Mouse (Mus musculus) liver, adult 2 months (tissue): ENCODE measurements at regions not wholly inside any gene's neighbourhood (a gene's known extent, or its start where the extent isn't known, plus 50 kb on each side); places are given as distances from the start of the nearest gene placed in this dataset.
A peak's percentile ranks its signal among the peaks of the same experiment; 100 is the strongest.

Experiments used
- DNase-seq: peaks from one replicate; pipeline ENCODE4 v3.0.0-alpha.2; 2011; ENCODE audit warnings: low read depth, low spot score; ENCODE audit errors: extremely low read depth
- H3K27ac ChIP-seq: fragments of 200-500 bp; replicated peaks from 2 replicates; pipeline ENCODE4 v1.5.1; 2012; ENCODE audit warnings: low read depth, mild to moderate bottlenecking, control low read depth, inconsistent platforms, low read length; ENCODE audit not compliant: insufficient read depth
- H3K27me3 ChIP-seq: fragments of 200-500 bp; 2 replicates; pipeline ENCODE4 v1.6.1; 2012; ENCODE audit warnings: mild to moderate bottlenecking, moderate library complexity, low read length, inconsistent platforms; ENCODE audit not compliant: control insufficient read depth, insufficient read depth
- H3K36me3 ChIP-seq: fragments of 200-500 bp; 2 replicates; pipeline ENCODE4 v1.6.1; 2012; ENCODE audit warnings: low read length, inconsistent platforms; ENCODE audit not compliant: control insufficient read depth, insufficient read depth
- H3K4me1 ChIP-seq: fragments of 200-500 bp; 2 replicates; pipeline ENCODE4 v1.6.1; 2011; ENCODE audit warnings: low read length; ENCODE audit not compliant: control insufficient read depth, insufficient read depth
- H3K4me3 ChIP-seq: fragments of 200-500 bp; 2 replicates; pipeline ENCODE4 v1.5.1; 2011; ENCODE audit warnings: low read depth, mild to moderate bottlenecking, control low read depth, low read length, moderate library complexity; ENCODE audit not compliant: insufficient read depth
- H3K79me2 ChIP-seq: fragments of 200-500 bp; 2 replicates; pipeline ENCODE4 v1.6.1; 2012; ENCODE audit warnings: inconsistent platforms, mild to moderate bottlenecking, low read length, moderate library complexity; ENCODE audit not compliant: control insufficient read depth, insufficient read depth
- H3K9ac ChIP-seq: fragments of 200-500 bp; 2 replicates; pipeline ENCODE4 v1.6.1; 2012; ENCODE audit warnings: low read depth, mild to moderate bottlenecking, control low read depth, inconsistent platforms, low read length
- CTCF ChIP-seq: fragments of 200-500 bp; IDR thresholded peaks from 2 replicates; pipeline ENCODE4 v1.5.1; 2011; ENCODE audit warnings: low read depth, low read length, control low read depth
- POLR2A ChIP-seq: fragments of 200-500 bp; IDR thresholded peaks from 2 replicates; pipeline ENCODE4 v1.6.1; 2011; ENCODE audit warnings: low read length, control low read depth; ENCODE audit not compliant: insufficient read depth; ENCODE audit errors: extremely low read depth
- WGBS: fragments of 180-500 bp; shearing (Covaris S2); methylation state at CpG from one replicate; pipeline ENCODE4 v1.1.7; 2018; 5-methylcytosine and 5-hydroxymethylcytosine counted together

- Histone ChIP-seq H3K27me3 (no peaks in the 10 kb centered on the region), H3K4me1 (no peaks in the 10 kb centered on the region), H3K79me2 (no peaks in the 10 kb centered on the region), H3K9ac (no peak overlapping the region), H3K36me3 (no peaks in the 10 kb centered on the region), H3K4me3 (no peak overlapping the region), H3K27ac (no peak overlapping the region)
- DNase-seq, result no peak
- WGBS, result 83% methylated on average over 3 of the region's 3 CpGs
- no peak for TF ChIP-seq CTCF
These were observed 273.9 kb downstream of the Wdr11 start for GRCm38 (mm10) chr7:129865536-129865935.

GRCm38 (mm10) chr7:129872208-129872790 is 280.6 kb downstream of the Wdr11 start:
- Histone ChIP-seq H3K79me2 (no peaks in the 10 kb centered on the region), H3K4me3 (no peak overlapping the region), H3K27ac (no peak overlapping the region), H3K9ac (no peak overlapping the region), H3K36me3 (no peaks in the 10 kb centered on the region), H3K4me1 (no peaks in the 10 kb centered on the region), H3K27me3 (no peaks in the 10 kb centered on the region)
- TF ChIP-seq CTCF (no peak), POLR2A (no peak)
- 91% methylated on average over 11 of the region's 11 CpGs for WGBS
- DNase-seq, result no peak

GRCm38 (mm10) chr7:129876202-129876851 is 284.7 kb downstream of the Wdr11 start:
- no peak overlapping the region for H3K27ac ChIP-seq
- no peaks in the 10 kb centered on the region for H3K27me3 ChIP-seq
- peak; percentile 13 for DNase-seq
- WGBS, result 46% methylated on average over 7 of the region's 7 CpGs
- H3K36me3 ChIP-seq, result no peaks in the 10 kb centered on the region
- H3K9ac ChIP-seq, result no peak overlapping the region
- H3K4me3 ChIP-seq, result no peak overlapping the region
- TF ChIP-seq POLR2A (no peak), CTCF (no peak)
- H3K79me2 ChIP-seq, result no peaks in the 10 kb centered on the region
- H3K4me1 ChIP-seq, result no peaks in the 10 kb centered on the region

- Histone ChIP-seq H3K79me2 (no peaks in the 10 kb centered on the region), H3K4me1 (no peaks in the 10 kb centered on the region), H3K9ac (no peak overlapping the region), H3K27me3 (no peaks in the 10 kb centered on the region), H3K27ac (no peak overlapping the region), H3K4me3 (no peak overlapping the region), H3K36me3 (no peaks in the 10 kb centered on the region)
- no peak for DNase-seq
- no peak for TF ChIP-seq CTCF
- TF ChIP-seq POLR2A, result no peak
These were observed 285.2 kb downstream of the Wdr11 start for GRCm38 (mm10) chr7:129876852-129877223.

- Histone ChIP-seq H3K4me3 (no peak overlapping the region), H3K36me3 (no peaks in the 10 kb centered on the region), H3K79me2 (no peaks in the 10 kb centered on the region), H3K27me3 (no peaks in the 10 kb centered on the region), H3K27ac (no peak overlapping the region), H3K4me1 (no peaks in the 10 kb centered on the region), H3K9ac (no peak overlapping the region)
- TF ChIP-seq CTCF (no peak), POLR2A (no peak)
- 87% methylated on average over 7 of the region's 7 CpGs for WGBS
- no peak for DNase-seq
These were observed 304.6 kb downstream of the Wdr11 start for GRCm38 (mm10) chr7:129896291-129896690.

GRCm38 (mm10) chr7:129897511-129897910 is 305.8 kb downstream of the Wdr11 start:
- Histone ChIP-seq H3K36me3 (no peaks in the 10 kb centered on the region), H3K9ac (no peak overlapping the region), H3K27ac (no peak overlapping the region), H3K4me3 (no peak overlapping the region), H3K79me2 (no peaks in the 10 kb centered on the region), H3K4me1 (no peaks in the 10 kb centered on the region), H3K27me3 (no peaks in the 10 kb centered on the region)
- no peak for DNase-seq
- TF ChIP-seq CTCF, result no peak
- TF ChIP-seq POLR2A, result no peak
- WGBS, result 69% methylated on average over 3 of the region's 3 CpGs
